Mouse (Mus musculus) adipocyte (in vitro differentiated cells): ENCODE measurements at regions not wholly inside any gene's neighbourhood (a gene's known extent, or its start where the extent isn't known, plus 50 kb on each side); places are given as distances from the start of the nearest gene placed in this dataset.
A peak's percentile ranks its signal among the peaks of the same experiment; 100 is the strongest.

Experiments used
- DNase-seq: peaks from one replicate; pipeline ENCODE4 v3.0.0-alpha.2; 2016; ENCODE audit warnings: low spot score

DNA sequence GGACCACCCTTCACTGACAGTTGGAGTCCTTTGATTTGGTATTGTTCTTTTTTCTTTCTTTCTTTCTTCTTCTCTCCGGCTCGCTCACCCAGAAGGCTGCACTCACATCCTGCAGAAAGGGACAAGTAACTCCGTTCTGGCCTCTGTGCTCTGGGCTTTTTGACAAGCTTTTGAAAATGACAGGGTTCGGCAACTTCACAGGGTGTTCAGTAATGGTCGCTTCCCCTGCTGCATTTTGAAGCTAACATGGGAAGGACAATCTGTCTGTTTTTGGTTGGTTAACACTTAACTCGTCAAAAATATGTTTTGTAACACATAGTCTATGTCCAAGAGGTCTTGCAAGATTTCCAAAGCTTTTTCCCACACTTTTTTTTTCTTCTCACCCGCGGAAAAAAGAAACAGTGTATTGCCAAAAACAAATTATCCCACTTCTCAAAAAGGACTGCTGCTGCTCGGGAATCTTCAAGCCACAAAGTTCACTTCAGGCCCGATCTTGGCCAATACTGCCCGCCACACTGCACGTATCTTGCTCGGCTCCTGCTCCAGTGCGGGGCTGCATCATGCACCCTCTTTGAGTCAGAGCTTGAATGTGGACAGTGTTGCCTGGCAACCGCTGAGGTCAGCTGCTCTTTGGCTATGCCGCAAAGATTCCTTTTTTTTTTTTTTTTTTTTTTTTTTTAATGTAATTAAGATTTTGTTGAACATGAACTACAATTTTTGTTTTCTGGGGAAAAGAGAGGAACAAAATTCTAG lies 209.4 kb upstream of the Inhba start:
- DNase-seq = peak; percentile 25

DNA sequence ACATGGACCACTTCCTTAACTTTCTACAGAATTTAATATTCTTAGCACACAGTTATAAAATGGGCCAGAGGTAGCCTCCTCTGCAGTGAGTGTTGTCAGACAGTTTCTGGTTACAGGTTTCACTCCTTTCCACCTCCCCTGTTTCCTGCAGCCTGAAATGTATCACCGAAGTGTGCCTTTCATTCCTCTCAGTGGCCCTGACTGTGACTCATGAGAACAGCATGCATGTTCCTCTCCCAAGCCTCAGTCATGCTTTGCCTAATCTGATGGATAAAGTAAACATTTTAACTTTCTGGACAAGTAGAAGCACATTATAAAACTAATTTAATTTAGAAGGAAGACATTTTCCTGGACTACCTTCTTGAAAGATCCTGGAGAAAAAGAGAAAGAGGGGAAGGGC lies 207.7 kb upstream of the Inhba start:
- DNase-seq = no peak

DNA sequence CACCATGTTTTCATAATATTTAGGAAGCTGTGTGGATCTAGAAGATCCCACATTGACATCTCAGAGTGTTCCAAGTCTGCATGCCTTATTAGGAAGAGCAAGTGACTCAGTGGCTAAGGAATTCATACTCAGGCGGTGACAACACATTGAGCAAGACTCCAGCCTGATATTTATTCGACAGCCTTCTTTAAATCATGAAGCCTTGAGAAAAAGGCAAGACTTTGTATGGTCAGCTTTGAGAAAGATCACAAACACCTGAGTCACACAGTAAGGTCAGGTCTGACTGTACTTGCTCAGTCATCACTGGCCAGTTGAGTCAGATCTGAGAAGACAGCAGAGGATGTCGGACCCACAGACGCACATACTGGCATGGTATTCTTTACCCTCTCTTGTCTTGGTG lies 204.7 kb upstream of the Inhba start:
- peak; percentile 58 for DNase-seq

DNA sequence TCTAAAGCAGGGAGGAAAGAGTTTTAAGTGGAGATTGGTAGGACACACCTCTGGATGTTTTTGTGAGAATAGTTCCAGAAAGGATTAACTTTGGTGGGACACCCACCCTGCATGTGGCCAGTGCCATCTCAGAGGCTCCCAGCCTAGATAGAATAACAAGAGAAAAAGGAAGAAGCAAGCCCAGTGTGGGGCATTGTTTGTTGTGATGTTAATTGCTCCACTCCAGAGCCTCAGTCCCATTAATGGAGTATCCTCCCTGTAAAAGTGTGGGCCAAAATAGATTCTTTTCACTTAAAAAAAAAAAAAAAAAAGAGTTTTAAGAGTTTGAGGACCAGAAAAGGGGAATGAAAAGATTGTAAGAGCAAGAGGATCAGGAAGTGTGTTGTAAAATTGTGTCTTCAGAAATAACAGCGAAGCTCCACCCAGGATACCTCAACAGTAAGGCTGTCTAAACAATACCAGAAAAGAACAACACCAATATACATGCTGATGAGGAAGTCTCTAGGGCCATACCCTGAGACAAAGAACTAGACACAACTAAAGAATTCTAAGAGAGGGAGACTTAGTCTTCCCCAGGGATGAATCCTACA lies 189.3 kb upstream of the Inhba start:
- no peak for DNase-seq

DNA sequence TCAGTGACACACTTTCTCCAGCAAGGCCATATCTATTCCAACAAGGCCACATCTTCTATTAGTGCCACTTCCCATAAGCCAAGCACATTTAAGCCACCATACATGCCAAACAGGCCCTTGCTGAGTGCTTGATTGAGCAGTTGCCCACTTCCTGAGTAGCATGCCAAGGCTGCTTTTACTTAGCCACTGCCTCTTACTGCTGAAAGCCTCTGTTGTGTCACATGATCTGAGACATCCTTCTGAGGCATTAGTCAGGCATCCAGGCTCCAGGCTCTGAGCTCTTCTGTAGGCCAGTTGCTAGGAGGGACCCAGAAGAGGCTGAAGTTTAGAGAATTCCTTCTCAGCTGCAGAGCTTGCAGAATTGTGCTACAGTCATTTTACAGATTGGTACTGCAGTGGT lies 165.8 kb upstream of the Inhba start:
- peak; percentile 6 for DNase-seq

DNA sequence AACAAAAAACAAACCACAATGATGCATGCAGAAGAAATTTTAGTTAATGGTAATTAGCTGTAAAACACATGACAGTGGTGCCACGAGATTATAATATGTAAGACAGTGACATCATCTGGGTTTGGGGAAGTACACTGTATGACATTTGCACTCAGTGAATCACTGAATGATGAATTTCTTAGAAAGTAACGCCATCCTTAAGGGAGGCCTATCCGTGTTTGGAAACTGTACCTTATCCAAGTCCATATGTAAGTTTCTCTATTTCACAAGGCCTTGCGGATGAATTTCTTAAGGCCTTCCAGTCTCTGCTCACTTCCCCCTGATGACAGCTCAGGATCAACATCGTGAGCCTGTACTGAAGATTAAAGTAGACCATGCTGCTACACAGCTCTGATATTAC lies 163.6 kb upstream of the Inhba start:
- no peak for DNase-seq

DNA sequence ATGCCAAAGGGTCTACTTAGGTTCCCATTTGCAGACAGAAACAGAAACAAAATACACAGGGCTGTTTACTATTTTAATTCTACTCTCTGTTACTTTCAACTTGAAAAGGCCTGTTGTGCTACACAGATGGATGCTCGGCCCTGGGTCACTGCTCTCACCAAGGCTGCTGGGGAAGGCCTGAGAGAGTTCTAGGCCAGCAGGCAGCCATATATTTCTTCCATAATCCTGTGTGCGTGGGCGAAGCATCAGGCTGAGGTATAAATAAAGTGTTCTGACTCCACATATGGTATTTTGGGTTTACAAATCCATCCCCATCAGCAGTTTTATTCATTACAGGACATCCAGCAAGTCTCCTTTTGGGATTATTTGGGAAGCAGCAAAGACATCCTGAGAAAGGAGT lies 162.5 kb upstream of the Inhba start:
- DNase-seq = no peak

DNA sequence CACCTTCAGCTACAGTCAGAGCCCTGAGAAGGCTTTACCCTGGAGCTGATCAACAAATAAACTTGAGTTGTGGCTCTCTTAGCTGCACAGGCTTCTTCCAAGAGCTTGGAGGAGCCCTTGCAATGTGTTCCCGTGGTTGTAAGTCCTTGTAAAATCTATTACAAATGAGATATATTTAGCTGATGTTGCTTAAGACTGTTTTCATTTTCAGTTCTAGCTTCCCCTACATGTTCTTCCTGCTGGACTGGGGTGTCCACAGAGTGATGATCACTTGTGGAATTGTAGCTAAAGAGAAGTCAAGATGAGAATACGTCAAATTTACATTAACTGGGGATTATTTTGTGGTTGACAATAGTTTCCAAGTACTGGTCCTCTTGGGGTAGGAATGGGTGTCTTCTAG lies 161.3 kb upstream of the Inhba start:
- no peak for DNase-seq

DNA sequence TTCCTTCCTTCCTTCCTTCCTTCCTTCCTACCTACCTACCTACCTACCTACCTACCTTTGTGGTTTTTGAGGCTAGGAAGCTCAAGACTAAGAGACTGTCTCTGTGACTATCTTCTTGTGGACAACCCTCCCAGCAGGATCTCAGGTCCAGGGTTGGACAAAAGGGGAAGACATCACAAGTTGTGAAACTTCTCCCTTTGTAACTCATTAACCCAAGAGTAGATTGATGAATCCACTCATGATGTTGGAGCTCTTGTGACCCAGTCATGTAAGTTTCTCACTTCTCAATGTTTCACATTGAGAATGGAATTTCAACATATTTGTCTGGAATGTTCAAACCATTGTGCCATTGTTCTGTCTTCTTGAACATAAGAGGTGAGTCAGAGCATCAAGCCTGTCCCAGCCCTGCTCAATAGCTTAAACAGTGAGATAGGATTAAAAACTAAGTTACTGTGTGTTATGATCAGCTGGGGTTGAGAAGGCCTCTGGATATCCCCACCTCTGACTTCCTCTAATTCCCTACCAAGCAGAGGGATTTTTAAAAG lies 158.6 kb upstream of the Inhba start:
- DNase-seq = no peak

DNA sequence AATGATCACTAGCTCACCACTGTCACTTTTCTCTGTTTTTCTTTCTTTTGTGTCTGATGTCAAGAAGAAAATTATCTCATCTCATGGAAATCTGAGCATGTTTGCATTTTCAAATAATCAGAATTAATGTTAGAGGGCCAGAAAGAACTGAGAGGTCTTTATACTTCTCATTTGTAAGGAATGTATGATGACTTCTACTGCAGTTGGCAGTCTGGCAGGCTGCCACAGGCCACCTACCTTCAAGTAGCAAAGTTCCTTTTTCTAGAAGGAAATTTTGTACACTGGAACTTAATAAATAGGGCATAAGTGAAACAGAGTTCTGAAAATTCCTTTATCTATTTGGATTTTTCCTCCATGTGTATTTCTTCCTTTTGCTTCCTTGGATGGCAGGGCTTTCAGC lies 148.7 kb upstream of the Inhba start:
- DNase-seq = no peak

DNA sequence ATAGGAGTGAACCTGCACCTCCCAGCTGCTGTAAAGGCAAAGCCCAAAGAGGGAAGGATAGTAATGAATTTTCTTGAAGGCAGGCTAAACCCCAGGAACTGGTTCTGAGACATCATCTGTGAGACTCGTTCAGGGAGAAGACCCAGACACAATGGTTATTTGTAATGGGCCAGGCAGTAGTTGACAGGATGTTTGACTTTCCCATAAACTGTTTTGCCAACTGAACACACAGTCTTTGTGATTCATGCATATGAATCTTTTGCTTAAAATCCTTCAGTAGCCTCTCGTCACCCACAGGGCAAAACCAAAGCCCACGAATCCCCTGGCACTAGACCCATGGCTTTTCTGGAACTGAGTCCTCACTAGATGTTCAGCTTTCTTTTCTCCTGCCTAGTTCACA lies 148.3 kb upstream of the Inhba start:
- no peak for DNase-seq

DNA sequence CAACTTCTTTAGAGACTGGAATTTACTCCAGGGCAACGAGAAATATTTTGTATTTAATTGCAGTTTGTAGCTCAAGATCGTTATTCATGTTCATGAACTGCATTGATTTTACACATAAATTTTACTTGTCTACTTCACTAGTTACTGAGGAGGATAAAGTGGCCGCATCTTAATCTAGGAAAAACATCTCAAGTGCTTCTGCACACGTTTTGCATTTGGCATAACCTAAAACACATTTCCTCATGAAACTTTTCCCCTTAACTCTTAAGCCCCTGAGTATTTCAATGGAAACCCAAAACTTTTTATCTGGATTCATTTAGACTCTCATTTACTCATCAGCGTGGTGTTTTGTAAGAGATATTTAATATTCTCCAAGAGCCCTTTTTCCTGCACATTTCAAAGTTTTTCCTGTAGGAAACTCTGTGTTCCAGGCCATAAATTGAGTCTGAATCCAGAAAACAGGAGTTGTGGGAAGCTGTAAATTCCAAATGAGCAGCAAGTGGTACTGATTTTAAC lies 144.5 kb upstream of the Inhba start:
- no peak for DNase-seq

DNA sequence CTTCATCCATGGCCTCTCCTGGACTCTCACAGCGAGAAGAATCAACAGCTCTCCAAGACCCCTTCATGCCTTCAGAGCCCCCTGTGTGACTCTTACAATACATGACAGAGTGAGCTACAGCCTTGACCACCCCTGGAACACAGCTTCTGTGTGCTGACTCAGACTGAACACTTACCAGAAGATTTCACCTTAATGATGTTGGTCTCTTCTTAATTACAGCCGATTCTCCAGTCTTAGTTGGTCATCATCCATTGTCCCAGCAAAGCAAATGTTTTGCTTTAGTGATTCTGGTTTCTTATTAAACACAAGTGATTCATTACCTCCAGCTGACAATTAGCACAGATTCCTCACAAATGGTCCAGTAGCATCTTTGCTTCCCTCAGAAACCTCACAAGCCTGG lies 134.0 kb upstream of the Inhba start:
- no peak for DNase-seq

DNA sequence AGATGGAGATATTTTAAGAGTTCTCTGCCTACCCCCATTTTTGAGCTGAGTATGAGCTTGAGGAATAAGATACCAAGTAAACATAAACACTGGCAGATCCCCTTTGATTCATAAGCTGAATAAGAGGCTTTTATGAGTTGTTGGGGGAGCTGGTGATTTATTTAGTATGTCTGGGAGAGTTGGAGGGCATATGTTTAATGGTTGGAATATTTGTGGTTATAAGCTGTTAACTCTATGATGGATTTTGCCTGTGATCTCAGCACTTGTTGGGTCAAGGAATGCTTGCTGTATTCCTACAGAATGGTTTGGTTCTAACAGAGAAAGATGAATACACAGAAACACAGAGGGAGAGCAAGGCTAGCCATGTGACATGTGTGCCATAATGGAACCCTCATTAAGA lies 132.1 kb upstream of the Inhba start:
- no peak for DNase-seq

DNA sequence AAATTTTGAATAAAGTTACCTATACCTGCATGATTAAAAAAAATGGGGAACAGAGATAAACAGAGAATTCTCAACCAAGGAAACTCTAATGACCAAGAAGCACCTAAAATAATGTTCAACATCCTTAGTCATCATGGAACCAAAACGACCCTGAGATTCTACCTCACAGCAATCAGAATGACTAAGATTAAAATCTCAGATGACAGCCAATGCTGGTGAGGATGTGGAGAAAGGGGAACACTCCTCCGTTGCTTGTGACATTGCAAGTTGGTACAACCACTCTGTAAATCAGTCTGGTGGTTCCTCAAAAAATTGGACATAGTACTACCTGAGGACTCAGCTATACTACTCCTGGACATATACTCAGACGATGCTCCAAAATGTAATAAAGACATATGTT lies 120.9 kb upstream of the Inhba start:
- DNase-seq = no peak

DNA sequence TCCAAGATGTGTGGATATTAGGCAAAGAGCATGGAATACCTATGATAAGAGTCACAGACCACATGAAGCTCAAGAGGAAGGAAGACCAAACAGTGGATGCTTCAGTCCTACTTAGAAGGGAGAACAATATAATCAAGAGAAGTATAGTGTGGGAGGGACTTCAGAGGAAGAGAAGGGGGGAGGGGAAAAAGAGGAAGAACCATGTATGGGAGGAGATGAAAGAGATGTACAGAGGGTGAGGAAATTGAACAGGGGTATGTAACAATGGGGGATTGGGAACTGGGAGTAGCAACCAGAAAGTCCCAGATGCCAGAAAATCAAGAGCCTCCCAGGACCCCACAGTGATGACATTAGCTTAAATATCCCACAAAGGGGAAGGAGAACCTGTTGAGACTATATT lies 120.2 kb upstream of the Inhba start:
- DNase-seq = no peak

DNA sequence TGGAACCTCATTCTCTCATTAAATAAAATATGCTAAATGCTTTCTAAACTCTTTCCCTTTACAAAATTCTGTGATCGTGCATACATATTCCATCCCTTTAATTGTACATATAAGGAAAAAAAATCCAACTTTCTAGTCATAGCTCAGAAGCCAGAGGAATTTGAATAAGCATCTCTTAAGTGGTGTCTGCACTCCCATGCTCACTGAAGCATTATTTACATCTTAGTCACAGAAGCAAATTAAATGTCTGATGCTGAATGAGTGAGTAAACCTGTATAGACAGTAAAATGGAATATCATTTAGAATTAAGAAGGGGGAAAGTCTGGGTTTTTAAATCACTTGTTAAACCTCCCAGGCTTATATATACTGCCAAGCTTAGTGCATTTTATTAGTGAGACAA lies 113.5 kb upstream of the Inhba start:
- DNase-seq = no peak

DNA sequence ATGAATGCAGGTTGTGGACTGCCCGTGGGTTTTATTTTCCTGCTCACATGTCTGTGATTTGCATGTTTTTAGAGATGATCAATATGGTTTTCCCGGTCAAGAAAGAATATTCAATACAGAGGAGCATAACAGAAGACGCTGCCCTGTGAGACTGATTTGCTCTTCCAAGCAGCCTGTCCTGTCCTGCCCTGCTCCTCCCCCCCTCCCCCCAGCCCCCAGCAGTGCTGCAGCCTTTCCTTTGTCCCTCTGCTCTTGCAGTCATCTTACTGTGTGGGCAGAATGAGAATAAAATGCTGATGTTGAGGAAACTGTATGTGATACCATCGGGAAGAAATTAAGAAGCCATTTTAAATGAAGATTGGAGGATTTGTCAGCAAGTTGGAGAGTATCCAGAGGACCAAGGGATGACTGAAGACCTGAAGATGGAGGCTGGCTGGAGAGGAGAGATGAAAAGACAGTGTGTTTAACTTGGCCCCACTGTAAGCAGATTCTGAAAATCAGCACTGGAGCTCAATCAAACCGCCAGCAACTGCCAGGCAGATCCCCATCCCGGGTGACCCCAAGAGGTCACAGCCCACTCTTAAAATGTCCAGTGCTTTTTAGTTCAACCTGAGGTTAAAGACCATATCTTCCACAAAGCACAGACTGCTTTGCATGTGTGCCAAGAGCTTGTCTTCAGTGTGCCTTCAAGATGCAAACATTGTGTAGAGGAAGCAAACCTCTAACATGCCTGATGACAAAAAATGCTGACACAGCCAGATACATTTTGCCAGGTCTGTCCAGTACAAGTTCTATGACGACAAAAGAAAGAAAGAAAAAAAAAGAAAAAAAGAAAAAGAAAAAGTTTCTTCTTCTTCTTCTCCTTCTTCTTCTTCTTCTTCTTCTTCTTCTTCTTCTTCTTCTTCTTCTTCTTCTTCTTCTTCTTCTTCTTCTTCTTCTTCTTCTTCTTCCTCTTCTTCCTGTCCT lies 109.7 kb upstream of the Inhba start:
- DNase-seq = no peak

DNA sequence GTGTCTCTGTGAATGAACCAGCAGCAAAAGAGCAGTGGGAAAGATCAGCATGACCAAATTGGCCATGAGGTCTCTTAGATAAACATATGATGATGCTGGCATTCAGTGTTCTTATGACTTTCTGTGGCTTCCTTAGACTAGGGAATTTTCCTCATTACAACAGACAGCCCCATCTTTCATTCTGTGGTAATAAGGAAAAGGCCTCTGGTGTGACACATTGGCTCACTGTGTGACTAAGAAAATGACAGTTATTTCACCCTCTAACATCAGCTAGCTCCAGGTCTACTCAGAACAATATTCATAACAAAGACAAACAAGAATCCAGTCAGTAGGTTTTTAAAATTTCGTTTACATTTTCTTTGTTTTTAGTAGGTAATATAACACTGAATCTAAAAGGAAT lies 103.8 kb upstream of the Inhba start:
- no peak for DNase-seq

DNA sequence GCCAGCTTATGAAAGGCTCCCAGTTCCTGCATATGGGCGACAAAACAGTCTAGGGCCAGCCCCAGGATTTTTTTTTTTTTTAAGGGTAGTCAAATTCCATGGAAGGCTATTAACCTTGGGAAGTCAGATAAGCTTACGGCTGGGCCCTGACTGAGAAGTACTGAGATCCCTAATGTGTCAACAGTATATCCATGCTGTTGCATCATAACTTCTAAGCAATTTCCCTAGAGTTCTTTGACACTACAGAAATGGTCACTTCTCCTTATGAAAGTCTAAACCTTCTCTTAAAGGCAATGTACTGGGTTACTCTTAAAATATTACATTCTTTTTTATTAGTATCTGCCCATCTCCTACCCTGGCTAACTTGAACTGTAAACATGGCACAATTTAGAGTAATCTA lies 101.1 kb upstream of the Inhba start:
- DNase-seq = no peak

DNA sequence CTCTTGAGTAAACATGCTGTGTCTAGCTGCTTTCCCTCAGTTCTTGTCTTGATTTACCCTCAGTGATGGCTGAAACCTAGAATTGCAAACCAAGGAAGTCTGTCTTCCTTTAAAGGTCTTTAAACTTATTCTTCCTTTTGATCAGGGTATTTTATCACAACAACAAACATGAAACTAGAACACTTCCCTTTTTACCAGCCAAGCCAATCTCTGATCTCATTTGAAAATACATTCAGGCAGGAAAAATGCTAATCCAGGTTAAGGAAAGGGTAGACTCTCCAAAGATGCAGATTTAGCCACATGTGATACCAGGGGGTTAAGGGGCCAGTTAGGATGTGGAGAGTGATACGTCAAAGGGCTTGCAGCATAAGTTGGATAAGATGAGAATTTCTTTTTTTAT lies 100.4 kb upstream of the Inhba start:
- DNase-seq = no peak

DNA sequence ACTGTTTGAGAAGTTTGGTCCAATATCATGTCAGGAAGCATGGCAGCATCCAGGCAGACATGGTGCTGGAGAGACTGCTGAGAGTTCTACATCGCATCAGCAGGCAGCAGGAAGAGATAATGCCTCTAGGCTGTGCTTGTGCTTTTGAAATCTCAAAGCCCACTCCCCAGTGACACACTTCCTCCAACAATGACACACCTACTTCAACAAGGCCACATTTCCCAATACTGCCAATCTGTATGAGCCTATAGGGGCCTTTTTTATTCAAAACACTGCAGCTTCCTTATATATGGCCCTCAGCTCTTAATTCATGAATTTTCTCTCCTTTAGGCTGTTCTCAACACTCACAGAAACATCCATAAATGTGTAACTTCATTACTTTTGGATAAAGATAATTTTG lies 97.4 kb upstream of the Inhba start:
- DNase-seq = no peak

DNA sequence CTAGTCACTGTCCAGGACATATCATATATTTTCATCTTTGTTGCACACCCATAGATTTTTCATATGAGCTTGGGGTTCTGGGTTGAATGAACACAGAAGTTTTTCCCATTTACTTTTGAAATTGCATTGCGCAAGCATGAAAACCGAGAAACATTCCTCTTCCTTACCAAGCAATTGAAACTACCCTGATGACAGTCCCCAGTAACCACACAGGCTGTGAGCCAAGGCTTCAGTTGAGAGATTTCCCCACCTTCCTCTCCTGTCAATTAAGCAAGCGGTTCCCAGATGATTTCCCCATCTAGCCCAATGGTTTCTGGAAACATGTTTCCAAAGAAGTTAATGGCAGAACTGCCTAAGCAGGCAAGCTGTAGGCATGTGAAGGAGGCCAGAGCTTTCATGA lies 81.8 kb upstream of the Inhba start:
- peak; percentile 83 for DNase-seq
